Mouse (Mus musculus) layer of hippocampus, adult 9-10 months (tissue): ENCODE results near the gene Map2k1.
"Not testable (repeated sequence)": the region's sequence is repeated elsewhere in the genome, so short reads cannot be mapped to it uniquely, and the experiment has no call there.

Experiments
- DNase-seq: peaks from one replicate; pipeline ENCODE4 v3.0.0; 2022; ENCODE audit warnings: low spot score

Map2k1 gene

GRCm38 (mm10) chr9:64253021-64253904, at the start of gene Map2k1:
Gene Map2k1 (minus strand): TSS chr9:64253631.
- DNase-seq = peak; percentile 98

- DNase-seq = not testable (repeated sequence)
Measured at GRCm38 (mm10) chr9:64303086-64303485, 49.7 kb upstream of the Map2k1 start.

- DNase-seq = no peak
Measured at GRCm38 (mm10) chr9:64282404-64282987, 29.1 kb upstream of the Map2k1 start.

GRCm38 (mm10) chr9:64281781-64282178, 28.3 kb upstream of the Map2k1 start:
- DNase-seq = no peak

GRCm38 (mm10) chr9:64281105-64281780, 27.8 kb upstream of the Map2k1 start, which contains the start of gene Tipin:
Gene Tipin (plus strand): TSS chr9:64281581.
- peak; percentile 83 for DNase-seq

GRCm38 (mm10) chr9:64278665-64279310, 25.4 kb upstream of the Map2k1 start:
- DNase-seq = no peak

GRCm38 (mm10) chr9:64277706-64278105, 24.3 kb upstream of the Map2k1 start:
- peak; percentile 37 for DNase-seq

GRCm38 (mm10) chr9:64274919-64275318, 21.5 kb upstream of the Map2k1 start:
- no peak for DNase-seq

GRCm38 (mm10) chr9:64274291-64274690, 20.9 kb upstream of the Map2k1 start:
- no peak for DNase-seq

GRCm38 (mm10) chr9:64273757-64274156, 20.3 kb upstream of the Map2k1 start:
- DNase-seq = no peak

- DNase-seq = peak; percentile 58
Measured at GRCm38 (mm10) chr9:64272611-64273010, 19.2 kb upstream of the Map2k1 start.

- DNase-seq = no peak
Measured at GRCm38 (mm10) chr9:64271249-64271648, 17.8 kb upstream of the Map2k1 start.

- not testable (repeated sequence) for DNase-seq
Measured at GRCm38 (mm10) chr9:64268836-64269235, 15.4 kb upstream of the Map2k1 start.

- DNase-seq = no peak
Measured at GRCm38 (mm10) chr9:64268196-64268595, 14.8 kb upstream of the Map2k1 start.

- no peak for DNase-seq
Measured at GRCm38 (mm10) chr9:64267231-64267630, 13.8 kb upstream of the Map2k1 start.

GRCm38 (mm10) chr9:64264813-64265212, 11.4 kb upstream of the Map2k1 start:
- DNase-seq = no peak

- no peak for DNase-seq
Measured at GRCm38 (mm10) chr9:64261023-64261422, 7.6 kb upstream of the Map2k1 start.

- no peak for DNase-seq
Measured at GRCm38 (mm10) chr9:64259906-64260305, 6.5 kb upstream of the Map2k1 start.

GRCm38 (mm10) chr9:64256204-64256603, 2.8 kb upstream of the Map2k1 start:
- DNase-seq = no peak

- DNase-seq = no peak
Measured at GRCm38 (mm10) chr9:64255422-64255821, 2.0 kb upstream of the Map2k1 start.

- no peak for DNase-seq
Measured at GRCm38 (mm10) chr9:64252591-64253020, 825 bp downstream of the Map2k1 start.

- no peak for DNase-seq
Measured at GRCm38 (mm10) chr9:64250111-64250730, 3.2 kb downstream of the Map2k1 start.
